Mouse (Mus musculus): ENCODE data around the gene Fam69b.

DNA sequence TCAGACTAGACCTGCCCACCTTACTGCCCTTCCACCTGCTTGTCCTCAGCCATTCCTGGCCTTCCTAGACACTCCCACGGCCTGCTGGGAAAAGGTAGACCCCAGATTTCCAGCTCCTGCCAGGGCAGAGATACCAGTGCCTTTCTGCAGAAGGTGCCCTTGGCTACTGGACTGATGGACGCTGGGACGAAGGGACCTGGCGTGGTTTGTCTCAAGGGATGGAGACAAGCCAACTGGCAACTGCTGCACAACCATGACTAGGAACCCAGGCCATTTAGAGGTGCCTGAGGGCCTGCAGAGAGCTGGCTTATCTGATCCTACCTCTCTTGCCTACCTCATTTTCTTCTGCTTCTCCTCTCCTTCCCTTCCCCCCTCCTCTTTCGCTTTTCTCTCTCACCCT, 13.4 kb upstream of the Fam69b start:
- no peak for TF ChIP-seq CTCF (IDR thresholded peaks at IDR 0.05; ENCODE audit: low read depth, low read length)
- TF ChIP-seq POLR2A (IDR thresholded peaks at IDR 0.05; ENCODE audit: extremely low read depth, insufficient read depth, low read length) = no peak

Data from liver, adult 2 months (tissue).